ENCODE assay signal across 19 mouse cellular contexts in genomic region chr7:116514546-116514945, GRCm38 (mm10). TPM values are rescaled to one million over a fixed set of nuclear protein-coding genes. Genes with fewer than 3 reads are reported as not detected.
DNase-seq lines count a peak whose midpoint lies in the region; ATAC-seq and TF ChIP-seq lines count a peak whose summit lies in the region.
"Had no signal": no experiment of that assay in that cellular context is flagged by ENCODE, and none has a peak within 500 bp of the region (broad histone marks: within the 10 kb centered on the region; RNA-seq: fewer than 3 reads in every experiment).

No protein-coding gene starts in this region.

- H3K4me3 ChIP-seq in embryonic facial prominence, embryonic 10.5 days, result no peak overlapping the region
- H3K4me3 ChIP-seq in lung, postnatal 0 days (ENCODE audit: low read depth, low read length), result no peak overlapping the region
- H3K4me3 ChIP-seq: hindbrain, embryonic 10.5 days had no signal

- H3K27me3 ChIP-seq in embryonic facial prominence, embryonic 10.5 days (replicated peaks; ENCODE audit: low read depth, poor library complexity, severe bottlenecking), result no peaks in the 10 kb centered on the region
- H3K27me3 ChIP-seq in lung, postnatal 0 days (replicated peaks; ENCODE audit: insufficient read depth, low read length), result no peaks in the 10 kb centered on the region

- peak; percentile 16; the same call in 1 of the 2 replicates for ATAC-seq in frontal cortex, adult (ENCODE audit: low TSS enrichment)
- peak; percentile 69 for ATAC-seq in lung, postnatal 0 days
- ATAC-seq: forebrain, postnatal 0 days; liver, postnatal 0 days had no signal

- H3K4me1 ChIP-seq in embryonic facial prominence, embryonic 10.5 days, result 0 out of 2 replicates have a peak, but pooled peaks cover 8% of the 10 kb centered on the region
- H3K4me1 ChIP-seq in lung, postnatal 0 days (ENCODE audit: insufficient read depth, low read depth, low read length), result no peaks in the 10 kb centered on the region; the same call in 1 of the 2 replicates
- H3K4me1 ChIP-seq: hindbrain, embryonic 10.5 days had no signal

- 0 out of 2 replicates have a peak, but pooled peaks have one; percentile 18 for TF ChIP-seq EP300 in lung, postnatal 0 days (IDR thresholded peaks at IDR 0.05)

- H3K36me3 ChIP-seq in embryonic facial prominence, embryonic 10.5 days (replicated peaks), result peaks cover 7% of the 10 kb centered on the region; the same call in 1 of the 2 replicates
- 0 out of 2 replicates have a peak, but pooled peaks cover 4% of the 10 kb centered on the region for H3K36me3 ChIP-seq in lung, postnatal 0 days (ENCODE audit: insufficient read depth, low read length)

- DNase-seq in frontal cortex, postnatal 36 days (ENCODE audit: low spot score in 2 of 2), result no peak
- peak; percentile 37 for DNase-seq in embryonic facial prominence, embryonic 10.5 days (ENCODE audit: low spot score)
- peak; percentile 21 for DNase-seq in forelimb bud, embryonic 11.5 days (ENCODE audit: low read depth, low spot score)
- DNase-seq in lung, postnatal 0 days (ENCODE audit: low spot score), result peak; percentile 59
- DNase-seq in thymus, postnatal 25 days, result no peak
- DNase-seq in kidney, postnatal 25 days, result no peak
- no peak for DNase-seq in adipocyte (ENCODE audit: low spot score)
- DNase-seq: cerebellum, adult 11 months; cerebellum, postnatal 14 days; embryo, embryonic 11 days; forebrain, postnatal 0 days; gastrocnemius, postnatal 14 days; kidney, adult 11 months; layer of hippocampus, postnatal 36 days; liver had no signal

- 77% methylated on average over 9 of the region's 9 CpGs for WGBS in embryonic facial prominence, embryonic 10.5 days
- 50% methylated on average over 9 of the region's 9 CpGs for WGBS in lung, postnatal 0 days

- no peak overlapping the region for H3K4me2 ChIP-seq in lung, postnatal 0 days (replicated peaks; ENCODE audit: low read depth, low read length)

- H3K9ac ChIP-seq in lung, postnatal 0 days (replicated peaks; ENCODE audit: low read depth), result no peak overlapping the region
- H3K9ac ChIP-seq: forebrain, postnatal 0 days; liver, postnatal 0 days had no signal

- H3K9me3 ChIP-seq in embryonic facial prominence, embryonic 10.5 days, result no peaks in the 10 kb centered on the region
- H3K9me3 ChIP-seq in lung, postnatal 0 days (ENCODE audit: low read length), result no peaks in the 10 kb centered on the region
- H3K9me3 ChIP-seq: hindbrain, embryonic 10.5 days had no signal

- no peak for TF ChIP-seq CTCF in lung, postnatal 0 days (IDR thresholded peaks at IDR 0.05)

- no peak overlapping the region for H3K27ac ChIP-seq in embryonic facial prominence, embryonic 10.5 days (replicated peaks)
- H3K27ac ChIP-seq in lung, postnatal 0 days (ENCODE audit: low read length), result peak overlapping the region; percentile 60
- H3K27ac ChIP-seq: hindbrain, embryonic 10.5 days; kidney, postnatal 0 days had no signal

RNA-seq across cellular contexts. Expression of gene Nucb2, which starts 10.4 kb away (rescaled TPM):
- polyA plus RNA-seq in embryonic facial prominence, embryonic 10.5 days (2016; fragmentation: Nextera tagmentation; extraction: Ambion mirVana), result 8.7 and 11.1 TPM in 2 replicates
- 40.3 and 49.9 TPM in 2 replicates for polyA plus RNA-seq in lung, postnatal 0 days (2015; fragmentation: Nextera tagmentation; extraction: Ambion mirVana)

Comparison
In these comparisons a context has a peak if more than half of its experiments do, and no peak if none do; other contexts are left out.
1. DNase-seq: peak in embryonic facial prominence, embryonic 10.5 days (single experiment), forelimb bud, embryonic 11.5 days (single experiment) and lung, postnatal 0 days (single experiment); none in frontal cortex, postnatal 36 days (0 of 2), thymus, postnatal 25 days (single experiment), kidney, postnatal 25 days (0 of 2) and adipocyte (single experiment).